Mouse (Mus musculus): Measurements from ENCODE around the gene Megf11.

DNA sequence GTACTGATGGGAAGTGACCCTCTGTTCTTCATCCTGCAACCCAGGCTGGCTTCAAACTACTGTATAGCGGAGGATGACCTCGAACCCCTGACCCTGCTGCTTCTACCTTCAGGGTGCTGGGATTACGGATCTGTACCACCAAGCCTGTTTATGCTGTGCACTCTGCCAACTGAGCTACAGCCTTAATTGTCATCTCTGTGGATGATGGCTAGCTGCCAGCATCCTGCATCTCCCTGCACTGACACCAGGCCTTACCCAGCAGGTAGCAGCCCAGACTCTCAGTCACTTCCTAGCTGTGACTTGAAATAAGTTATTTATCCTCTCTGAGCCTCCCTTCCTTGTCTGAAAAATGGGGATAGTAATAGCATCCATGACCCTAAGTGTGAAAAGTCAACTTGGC, 247.7 kb downstream of the Megf11 start:
- TF ChIP-seq CTCF (IDR thresholded peaks at IDR 0.05; ENCODE audit: borderline replicate concordance, insufficient read depth, low read length): no peak
- TF ChIP-seq POLR2A (IDR thresholded peaks at IDR 0.05; ENCODE audit: low read depth, low read length): no peak
